Mouse (Mus musculus) cerebellum, adult 18-20 months (tissue): Measurements from ENCODE around the gene Megf11.

ENCODE experiments used
- DNase-seq, 2 experiments: peaks; one replicate each; pipeline ENCODE4 v3.0.0; 2021

Megf11 gene

GRCm38 (mm10) chr9:64385511-64386465, at the start of gene Megf11:
Gene Megf11, plus strand, starts transcription at chr9:64385626.
- DNase-seq: peak; percentile 71 to 80

- no peak for DNase-seq
Measured at GRCm38 (mm10) chr9:64335825-64336224, 49.6 kb upstream of the Megf11 start.

- DNase-seq: peak in 1 of 2 experiments; percentile 20
Measured at GRCm38 (mm10) chr9:64339361-64339760, 46.1 kb upstream of the Megf11 start.

- peak; percentile 71 to 83 for DNase-seq
Measured at GRCm38 (mm10) chr9:64340351-64341253, 44.8 kb upstream of the Megf11 start.

GRCm38 (mm10) chr9:64341254-64341566, 44.2 kb upstream of the Megf11 start, which contains the start of gene Dis3l:
Gene Dis3l, minus strand, starts transcription at chr9:64341288.
- no peak for DNase-seq

GRCm38 (mm10) chr9:64341671-64342070, 43.8 kb upstream of the Megf11 start:
- no peak for DNase-seq

- no peak for DNase-seq
Measured at GRCm38 (mm10) chr9:64343656-64344055, 41.8 kb upstream of the Megf11 start.

- DNase-seq: no peak
Measured at GRCm38 (mm10) chr9:64345931-64346330, 39.5 kb upstream of the Megf11 start.

- DNase-seq: no peak
Measured at GRCm38 (mm10) chr9:64347377-64347776, 38.0 kb upstream of the Megf11 start.

- DNase-seq: no peak
Measured at GRCm38 (mm10) chr9:64349490-64349889, 35.9 kb upstream of the Megf11 start.

GRCm38 (mm10) chr9:64351191-64351590, 34.2 kb upstream of the Megf11 start:
- no peak for DNase-seq

GRCm38 (mm10) chr9:64355627-64356026, 29.8 kb upstream of the Megf11 start:
- no peak for DNase-seq

GRCm38 (mm10) chr9:64361231-64361950, 24.0 kb upstream of the Megf11 start:
- DNase-seq: no peak

GRCm38 (mm10) chr9:64369871-64370270, 15.6 kb upstream of the Megf11 start:
- DNase-seq: no peak

- no peak for DNase-seq
Measured at GRCm38 (mm10) chr9:64371305-64371819, 14.1 kb upstream of the Megf11 start.

- DNase-seq: no peak
Measured at GRCm38 (mm10) chr9:64376380-64376779, 9.0 kb upstream of the Megf11 start.

GRCm38 (mm10) chr9:64383021-64383788, 2.2 kb upstream of the Megf11 start:
- DNase-seq: peak in 1 of 2 experiments; percentile 10

- DNase-seq: peak; percentile 86 to 87
Measured at GRCm38 (mm10) chr9:64386466-64387211, 1.2 kb downstream of the Megf11 start.

- DNase-seq: no peak
Measured at GRCm38 (mm10) chr9:64389576-64390292, 4.3 kb downstream of the Megf11 start.

- peak; percentile 82 to 87 for DNase-seq
Measured at GRCm38 (mm10) chr9:64393914-64394596, 8.6 kb downstream of the Megf11 start.
